Mouse (Mus musculus): ENCODE measurements at regions not wholly inside any gene's neighbourhood (a gene's known extent, or its start where the extent isn't known, plus 50 kb on each side); places are given as distances from the start of the nearest gene placed in this dataset.

DNA sequence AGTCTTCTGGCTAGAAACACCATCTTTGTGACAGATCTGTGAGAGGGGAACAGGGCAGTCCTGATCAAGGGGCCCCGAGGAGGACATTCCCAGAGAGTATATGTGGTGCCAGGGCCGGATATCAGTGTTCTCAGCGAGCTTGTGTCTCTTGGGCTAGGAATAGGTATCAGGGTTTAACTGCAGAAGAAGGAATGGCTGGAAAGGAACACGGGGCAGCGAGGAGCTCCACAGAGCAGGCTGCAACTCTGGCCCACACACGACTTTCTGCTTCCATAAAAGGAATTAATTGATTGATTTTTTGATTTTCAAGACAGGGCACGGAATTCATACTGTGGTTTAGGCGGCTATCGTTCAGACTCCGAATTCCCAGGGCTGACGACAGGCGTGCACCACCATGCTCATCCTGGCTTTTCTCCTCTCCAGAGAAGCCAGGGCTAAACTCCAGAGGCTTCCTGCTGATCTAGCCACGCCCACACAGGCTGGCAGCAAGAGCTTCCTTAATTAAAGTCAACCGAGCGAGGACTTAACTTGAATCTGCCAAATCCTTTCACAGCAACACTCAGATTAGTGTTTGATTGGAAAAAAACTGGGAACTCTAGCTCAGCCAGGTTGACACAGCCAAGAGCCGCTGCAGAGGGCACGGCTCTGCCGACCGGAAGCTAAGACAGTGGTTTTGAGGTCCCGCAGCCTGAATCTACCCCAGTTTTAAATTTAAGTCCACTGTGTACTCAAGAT, 97.9 kb downstream of the Bach1 start:
- TF ChIP-seq E2F4 (IDR thresholded peaks at IDR 0.05; ENCODE audit: insufficient read depth) (no peak), POLR2A (IDR thresholded peaks at IDR 0.05; ENCODE audit: insufficient read length, low read depth) (no peak), TCF3 (IDR thresholded peaks at IDR 0.05; ENCODE audit: insufficient read length, low read depth) (no peak), CEBPB (IDR thresholded peaks at IDR 0.05; ENCODE audit: insufficient read depth, poor library complexity, severe bottlenecking) (no peak), MYOD1 (IDR thresholded peaks at IDR 0.05; ENCODE audit: control insufficient read depth in 1 of 3, insufficient read length in 2 of 3, low read depth in 2 of 3) (no peak), TCF12 (IDR thresholded peaks at IDR 0.05; ENCODE audit: insufficient read depth, poor library complexity, severe bottlenecking) (no peak)
